Mouse (Mus musculus) G1E (cell line): ENCODE data around the gene Ttll9. TPM values are rescaled to one million over a fixed set of nuclear protein-coding genes. Genes with fewer than 3 reads are reported as not detected.

Experiments
- ATAC-seq: 2 replicates; pipeline ENCODE4 v1.8.0; 2016; ENCODE audit warnings: mild to moderate bottlenecking; ENCODE audit not compliant: insufficient number of reproducible peaks, poor library complexity, low FRiP score, severe bottlenecking; ENCODE audit errors: extremely low read depth
- DNase-seq: peaks from one replicate; pipeline ENCODE4 v3.0.0; 2012; ENCODE audit warnings: low spot score
- H3K27me3 ChIP-seq: 2 replicates; pipeline ENCODE4 v1.6.1; 2012; ENCODE audit warnings: mild to moderate bottlenecking, low read length, inconsistent platforms; ENCODE audit not compliant: insufficient read depth
- H3K36me3 ChIP-seq: replicated peaks from 2 replicates; pipeline ENCODE3; 2012; ENCODE audit warnings: mild to moderate bottlenecking, inconsistent platforms
- H3K4me1 ChIP-seq: 2 replicates; pipeline ENCODE4 v1.6.1; 2012; ENCODE audit warnings: low read depth, low read length, inconsistent platforms, mixed read lengths; ENCODE audit not compliant: insufficient read depth
- H3K4me3 ChIP-seq: 2 replicates; pipeline ENCODE4 v1.5.1; 2012; ENCODE audit warnings: low read depth, mild to moderate bottlenecking, inconsistent platforms, low read length, moderate library complexity, mixed read lengths
- H3K9me3 ChIP-seq: replicated peaks from 2 replicates; pipeline ENCODE4 v1.6.1; 2012; ENCODE audit warnings: inconsistent platforms
- CTCF ChIP-seq: IDR thresholded peaks from 2 replicates; pipeline ENCODE4 v1.5.1; 2012; ENCODE audit warnings: low read depth, low read length, inconsistent platforms, mixed read lengths
- GATA1 ChIP-seq: IDR thresholded peaks from 2 replicates; pipeline ENCODE4 v1.6.1; 2012; ENCODE audit warnings: borderline replicate concordance, low read length, inconsistent platforms, mixed read lengths
- GATA2 ChIP-seq: IDR thresholded peaks from 2 replicates; pipeline ENCODE4 v1.6.1; 2012; ENCODE audit warnings: low read depth, low read length, inconsistent platforms, borderline replicate concordance
- POLR2AphosphoS5 ChIP-seq: IDR thresholded peaks from 2 replicates; pipeline ENCODE4 v1.6.1; 2012; ENCODE audit warnings: low read depth, low read length, inconsistent platforms; ENCODE audit not compliant: insufficient replicate concordance
- TAL1 ChIP-seq: conservative IDR thresholded peaks from 2 replicates; pipeline ENCODE4 v1.6.1; 2012; ENCODE audit warnings: low read depth, low read length, inconsistent platforms, mixed read lengths
- polyA plus RNA-seq: library from polyadenylated mRNA; stranded (reverse); fragments of >175 nt; gene quantifications from 2 replicates; pipeline ENCODE4 v1.2.3, GENCODE M21; 2012
- total RNA-seq, 2 experiments: library from RNA; stranded (forward) in 1 of 2; stranded (reverse) in 1 of 2; fragments of 200-1000 nt in 1 of 2; fragments of >200 nt in 1 of 2; fragmentation: Nextera tagmentation in 1 of 2; gene quantifications; 2 replicates each; pipeline ENCODE4 v1.2.3; 2014 to 2017

Ttll9 gene
- total and polyA plus RNA-seq, 3 experiments: not detected

GRCm38 (mm10) chr2:153051537-153051936, 89.3 kb downstream of the Ttll9 start:
- peaks cover 16% of the 10 kb centered on the region; the same call in 1 of the 2 replicates for H3K27me3 ChIP-seq
- no peaks in the 10 kb centered on the region for H3K9me3 ChIP-seq
- ATAC-seq: no peak
- H3K4me3 ChIP-seq: no peak overlapping the region
- DNase-seq: no peak
- no peaks in the 10 kb centered on the region for H3K4me1 ChIP-seq
- TF ChIP-seq CTCF: no peak
- TF ChIP-seq GATA2: no peak
- no peak for TF ChIP-seq GATA1
- TF ChIP-seq TAL1: no peak
- no peak for TF ChIP-seq POLR2AphosphoS5
- no peaks in the 10 kb centered on the region for H3K36me3 ChIP-seq

- peaks cover 20% of the 10 kb centered on the region for H3K27me3 ChIP-seq
- H3K4me1 ChIP-seq: no peaks in the 10 kb centered on the region
- no peaks in the 10 kb centered on the region for H3K9me3 ChIP-seq
- H3K36me3 ChIP-seq: no peaks in the 10 kb centered on the region
- DNase-seq: no peak
- ATAC-seq: no peak
- H3K4me3 ChIP-seq: no peak overlapping the region
- TF ChIP-seq TAL1: no peak
- no peak for TF ChIP-seq POLR2AphosphoS5
- no peak for TF ChIP-seq GATA2
- TF ChIP-seq GATA1: no peak
- TF ChIP-seq CTCF: no peak
These were observed 90.5 kb downstream of the Ttll9 start for GRCm38 (mm10) chr2:153052700-153053351.

- H3K4me3 ChIP-seq: no peak overlapping the region
- ATAC-seq (no peak), DNase-seq (no peak)
- TF ChIP-seq POLR2AphosphoS5 (no peak), GATA1 (no peak), CTCF (no peak), GATA2 (no peak), TAL1 (no peak)
- H3K36me3 ChIP-seq: no peaks in the 10 kb centered on the region
- H3K4me1 ChIP-seq: no peaks in the 10 kb centered on the region
- H3K9me3 ChIP-seq: no peaks in the 10 kb centered on the region
- peaks cover 26% of the 10 kb centered on the region for H3K27me3 ChIP-seq
These were observed 91.6 kb downstream of the Ttll9 start for GRCm38 (mm10) chr2:153053896-153054295.

- DNase-seq (no peak), ATAC-seq (no peak)
These were observed 93.1 kb downstream of the Ttll9 start for GRCm38 (mm10) chr2:153055270-153055920.

More at GRCm38 (mm10) chr2:153055270-153055920, 93.1 kb downstream of the Ttll9 start:
- H3K4me3 ChIP-seq: no peak overlapping the region
- H3K4me1 ChIP-seq: no peaks in the 10 kb centered on the region
- H3K36me3 ChIP-seq: no peaks in the 10 kb centered on the region
- peaks cover 32% of the 10 kb centered on the region for H3K27me3 ChIP-seq
- TF ChIP-seq TAL1 (no peak), GATA1 (no peak), POLR2AphosphoS5 (no peak)
- no peaks in the 10 kb centered on the region for H3K9me3 ChIP-seq

Other genes starting within 250 kb of the Ttll9 start
- gene Id1, start 226.2 kb upstream of the Ttll9 start, total RNA-seq (2014; fragmentation: Nextera tagmentation): 20.8 and 21.7 TPM in 2 replicates
- gene Id1, start 226.2 kb upstream of the Ttll9 start, total RNA-seq (2017): 33.2 and 41.4 TPM in 2 replicates
- 110 TPM in 2 replicates for gene Id1, start 226.2 kb upstream of the Ttll9 start, polyA plus RNA-seq
- gene Cox4i2, start 208.3 kb upstream of the Ttll9 start, total RNA-seq (2014; fragmentation: Nextera tagmentation): not detected in 2 replicates
- 0.16 TPM in 1 of 2 replicates, not detected in the other for gene Cox4i2, start 208.3 kb upstream of the Ttll9 start, total RNA-seq (2017)
- not detected in 2 replicates for gene Cox4i2, start 208.3 kb upstream of the Ttll9 start, polyA plus RNA-seq
- gene Bcl2l1, start 130.8 kb upstream of the Ttll9 start, total RNA-seq (2014; fragmentation: Nextera tagmentation): 35.2 and 79.6 TPM in 2 replicates
- 27.0 and 31.6 TPM in 2 replicates for gene Bcl2l1, start 130.8 kb upstream of the Ttll9 start, total RNA-seq (2017)
- 63.3 and 82.7 TPM in 2 replicates for gene Bcl2l1, start 130.8 kb upstream of the Ttll9 start, polyA plus RNA-seq
- gene Tpx2, start 114.5 kb upstream of the Ttll9 start, total RNA-seq (2014; fragmentation: Nextera tagmentation): 257 and 315 TPM in 2 replicates
- gene Tpx2, start 114.5 kb upstream of the Ttll9 start, total RNA-seq (2017): 119 and 142 TPM in 2 replicates
- 11.7 and 16.7 TPM in 2 replicates for gene Tpx2, start 114.5 kb upstream of the Ttll9 start, polyA plus RNA-seq
- not detected in 2 replicates for gene Mylk2, start 51.1 kb upstream of the Ttll9 start, total RNA-seq (2014; fragmentation: Nextera tagmentation)
- gene Mylk2, start 51.1 kb upstream of the Ttll9 start, total RNA-seq (2017): 0.11 TPM in 1 of 2 replicates, not detected in the other
- not detected in 2 replicates for gene Mylk2, start 51.1 kb upstream of the Ttll9 start, polyA plus RNA-seq
- gene Foxs1, start 29.3 kb upstream of the Ttll9 start, total RNA-seq (2014; fragmentation: Nextera tagmentation): not detected in 2 replicates
- gene Foxs1, start 29.3 kb upstream of the Ttll9 start, total RNA-seq (2017): not detected in 2 replicates
- not detected in 2 replicates for gene Foxs1, start 29.3 kb upstream of the Ttll9 start, polyA plus RNA-seq
- gene Dusp15, start 10.8 kb upstream of the Ttll9 start, total RNA-seq (2014; fragmentation: Nextera tagmentation): not detected in 2 replicates
- gene Dusp15, start 10.8 kb upstream of the Ttll9 start, total RNA-seq (2017): 0.11 TPM in 1 of 2 replicates, not detected in the other
- gene Dusp15, start 10.8 kb upstream of the Ttll9 start, polyA plus RNA-seq: not detected in 2 replicates
- 42.2 and 49.4 TPM in 2 replicates for gene Pdrg1, start 52.9 kb downstream of the Ttll9 start, total RNA-seq (2014; fragmentation: Nextera tagmentation)
- 142 and 154 TPM in 2 replicates for gene Pdrg1, start 52.9 kb downstream of the Ttll9 start, total RNA-seq (2017)
- 49.4 and 63.4 TPM in 2 replicates for gene Pdrg1, start 52.9 kb downstream of the Ttll9 start, polyA plus RNA-seq
- not detected in 2 replicates for gene Xkr7, start 69.4 kb downstream of the Ttll9 start, total RNA-seq (2014; fragmentation: Nextera tagmentation)
- gene Xkr7, start 69.4 kb downstream of the Ttll9 start, total RNA-seq (2017): 0.05 and 0.06 TPM in 2 replicates
- not detected in 2 replicates for gene Xkr7, start 69.4 kb downstream of the Ttll9 start, polyA plus RNA-seq
- gene Ccm2l, start 103.5 kb downstream of the Ttll9 start, total RNA-seq (2014; fragmentation: Nextera tagmentation): not detected in 2 replicates
- gene Ccm2l, start 103.5 kb downstream of the Ttll9 start, total RNA-seq (2017): 0.11 TPM in 1 of 2 replicates, not detected in the other
- not detected in 2 replicates for gene Ccm2l, start 103.5 kb downstream of the Ttll9 start, polyA plus RNA-seq
- gene Hck, start 146.0 kb downstream of the Ttll9 start, total RNA-seq (2014; fragmentation: Nextera tagmentation): not detected in 2 replicates
- gene Hck, start 146.0 kb downstream of the Ttll9 start, total RNA-seq (2017): 0.05 TPM in 1 of 2 replicates, not detected in the other
- gene Hck, start 146.0 kb downstream of the Ttll9 start, polyA plus RNA-seq: not detected in 2 replicates
- 90.5 and 109 TPM in 2 replicates for gene Tm9sf4, start 198.8 kb downstream of the Ttll9 start, total RNA-seq (2014; fragmentation: Nextera tagmentation)
- gene Tm9sf4, start 198.8 kb downstream of the Ttll9 start, total RNA-seq (2017): 42.9 and 46.8 TPM in 2 replicates
- 27.9 and 35.2 TPM in 2 replicates for gene Tm9sf4, start 198.8 kb downstream of the Ttll9 start, polyA plus RNA-seq